Mouse (Mus musculus): ENCODE results near the gene Arpc5. TPM values are rescaled to one million over a fixed set of nuclear protein-coding genes. Genes with fewer than 3 reads are reported as not detected.

The Arpc5 gene
- polyA plus RNA-seq, 1 experiment from 2014 or later, result 127 TPM

DNA sequence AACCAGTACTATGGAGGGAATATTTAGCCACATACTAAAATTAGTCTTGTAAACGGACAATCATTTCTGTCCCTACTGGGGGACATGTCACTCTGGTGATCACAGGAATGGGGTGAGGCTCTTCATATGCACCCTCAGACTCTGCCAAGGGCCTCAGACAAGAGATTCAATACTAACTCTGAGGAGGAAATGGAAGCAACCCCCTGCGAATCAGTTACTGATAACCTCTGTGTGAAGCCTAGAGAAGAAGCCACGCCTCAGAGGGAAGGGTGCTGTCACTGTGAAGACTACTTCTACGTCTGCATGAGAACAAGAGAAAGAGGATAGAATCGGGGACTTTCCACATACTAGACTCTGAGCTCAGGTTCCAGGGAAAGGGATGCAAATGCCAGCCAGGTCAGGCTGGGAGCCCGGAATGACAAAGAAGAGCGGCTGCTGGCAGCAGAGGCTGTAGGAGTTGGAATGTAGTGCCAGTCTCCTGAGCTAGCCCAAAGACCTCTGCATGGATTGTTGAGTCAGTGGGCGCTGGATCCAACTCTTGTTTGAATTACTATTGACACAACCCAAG lies 29.4 kb downstream of the Arpc5 start:
- no peak for ATAC-seq
- in situ Hi-C loops (cut with MboI; ENCODE audit: low pct_unique_long_range_greater_than_20kb), result no loop called here
- CTCF ChIA-PET, result no interaction called here
- no peak for TF ChIP-seq CTCF (IDR thresholded peaks at IDR 0.05)
- POLR2A ChIA-PET, result no interaction called here
- DNase-seq (ENCODE audit: low read depth, low spot score), result no peak
- H3K27me3 ChIP-seq, result no peaks in the 10 kb centered on the region

DNA sequence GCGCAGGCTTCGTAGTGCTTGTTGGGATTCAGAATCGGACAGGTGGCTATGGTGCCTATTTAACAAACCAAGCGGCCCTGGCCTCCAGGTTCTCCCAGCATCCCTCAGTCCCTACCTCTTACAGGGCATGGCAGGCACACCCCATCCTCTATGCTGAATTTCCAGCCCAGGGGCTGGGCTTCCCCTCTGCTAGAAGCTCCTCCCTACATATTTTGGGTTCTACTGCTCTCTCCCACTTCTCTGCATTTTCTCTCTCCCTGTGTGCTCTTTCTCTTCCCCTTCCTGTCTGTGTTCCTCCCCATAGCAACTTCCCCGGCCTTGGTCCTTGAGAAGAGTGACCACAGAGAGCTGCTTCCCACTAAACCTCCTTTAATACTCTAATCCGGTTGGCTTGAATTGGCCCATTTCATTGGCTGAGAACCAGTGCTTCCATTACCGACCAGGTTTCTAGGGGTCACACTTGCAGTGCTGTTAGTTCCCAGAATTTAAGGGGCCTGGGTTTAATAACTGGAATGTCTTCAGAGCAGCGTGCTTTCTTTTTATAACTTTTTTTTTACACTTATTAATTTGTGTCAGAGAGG lies 30.4 kb downstream of the Arpc5 start:
- CTCF ChIA-PET, result no interaction called here
- DNase-seq (ENCODE audit: low read depth, low spot score), result no peak
- no peak for ATAC-seq
- H3K27me3 ChIP-seq, result no peaks in the 10 kb centered on the region
- TF ChIP-seq CTCF (IDR thresholded peaks at IDR 0.05), result no peak
- POLR2A ChIA-PET, result no interaction called here
- in situ Hi-C loops (cut with MboI; ENCODE audit: low pct_unique_long_range_greater_than_20kb), result no loop called here

- DNase-seq (ENCODE audit: low read depth, low spot score) (no peak), ATAC-seq (no peak)
- ChIA-PET POLR2A (no interaction called here), CTCF (no interaction called here)
- no peak for TF ChIP-seq CTCF (IDR thresholded peaks at IDR 0.05)
- in situ Hi-C loops (cut with MboI; ENCODE audit: low pct_unique_long_range_greater_than_20kb), result no loop called here
- no peaks in the 10 kb centered on the region for H3K27me3 ChIP-seq
These were observed 31.8 kb downstream of the Arpc5 start for GRCm38 (mm10) chr1:152798125-152798524.

- ChIA-PET POLR2A (no interaction called here), CTCF (no interaction called here)
- no peak for ATAC-seq
- in situ Hi-C loops (cut with MboI; ENCODE audit: low pct_unique_long_range_greater_than_20kb), result no loop called here
- TF ChIP-seq CTCF (IDR thresholded peaks at IDR 0.05), result no peak
- no peak for DNase-seq (ENCODE audit: low read depth, low spot score)
- no peaks in the 10 kb centered on the region for H3K27me3 ChIP-seq
These were observed 33.6 kb downstream of the Arpc5 start, which contains the start of gene Ncf2 for GRCm38 (mm10) chr1:152799897-152800296. Gene Ncf2, plus strand, starts transcription at chr1:152800194.

GRCm38 (mm10) chr1:152800633-152801176 lies 34.4 kb downstream of the Arpc5 start:
- no peaks in the 10 kb centered on the region for H3K27me3 ChIP-seq
- ATAC-seq, result no peak
- DNase-seq (ENCODE audit: low read depth, low spot score), result no peak
- ChIA-PET CTCF (no interaction called here), POLR2A (no interaction called here)
- TF ChIP-seq CTCF (IDR thresholded peaks at IDR 0.05), result no peak
- in situ Hi-C loops (cut with MboI; ENCODE audit: low pct_unique_long_range_greater_than_20kb), result no loop called here

- no peaks in the 10 kb centered on the region for H3K27me3 ChIP-seq
- no peak for TF ChIP-seq CTCF (IDR thresholded peaks at IDR 0.05)
- ChIA-PET CTCF (no interaction called here), POLR2A (no interaction called here)
- DNase-seq (ENCODE audit: low read depth, low spot score) (no peak), ATAC-seq (no peak)
- in situ Hi-C loops (cut with MboI; ENCODE audit: low pct_unique_long_range_greater_than_20kb), result no loop called here
These were observed 38.6 kb downstream of the Arpc5 start for GRCm38 (mm10) chr1:152804907-152805306.

DNA sequence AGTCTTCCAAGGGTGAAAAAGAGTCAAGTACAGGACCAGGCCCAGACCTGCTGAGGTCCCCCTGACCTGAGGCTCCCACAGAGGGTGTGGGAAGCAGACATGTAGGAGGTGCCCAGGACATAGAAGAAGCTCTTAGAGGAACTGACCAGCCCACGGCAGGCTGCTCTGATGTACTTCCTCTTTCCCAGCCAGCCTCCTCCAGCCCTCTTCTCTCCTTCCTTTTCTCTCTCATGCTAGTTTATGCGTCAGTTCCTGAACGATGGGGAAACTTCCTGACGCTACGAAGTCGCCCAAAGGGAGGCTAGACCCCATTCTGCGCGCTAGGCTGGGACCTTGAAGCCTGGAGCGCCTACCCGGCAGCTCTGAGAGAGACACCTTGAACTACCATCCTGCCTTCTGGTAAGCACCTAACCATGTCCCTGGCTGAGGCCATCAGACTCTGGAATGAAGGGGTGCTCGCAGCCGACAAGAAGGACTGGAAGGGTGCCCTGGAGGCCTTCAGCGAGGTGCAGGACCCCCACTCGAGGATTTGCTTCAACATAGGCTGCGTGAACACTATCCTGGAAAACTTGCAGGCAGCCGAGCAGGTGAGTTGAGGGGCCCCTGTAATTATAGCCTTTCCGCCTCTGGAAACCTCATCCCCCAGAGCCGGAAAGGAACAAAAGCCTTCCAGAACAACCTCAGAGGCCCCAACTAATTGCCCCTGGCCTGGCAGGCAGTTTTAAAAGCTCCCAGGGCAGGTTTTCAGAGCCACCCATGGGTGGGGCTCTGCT lies 41.5 kb downstream of the Arpc5 start:
- DNase-seq (ENCODE audit: low read depth, low spot score), result no peak
- no peak for TF ChIP-seq CTCF (IDR thresholded peaks at IDR 0.05)
- no peaks in the 10 kb centered on the region for H3K27me3 ChIP-seq
- CTCF ChIA-PET, result no interaction called here
- POLR2A ChIA-PET, result no interaction called here
- no peak for ATAC-seq
- in situ Hi-C loops (cut with MboI; ENCODE audit: low pct_unique_long_range_greater_than_20kb), result no loop called here

DNA sequence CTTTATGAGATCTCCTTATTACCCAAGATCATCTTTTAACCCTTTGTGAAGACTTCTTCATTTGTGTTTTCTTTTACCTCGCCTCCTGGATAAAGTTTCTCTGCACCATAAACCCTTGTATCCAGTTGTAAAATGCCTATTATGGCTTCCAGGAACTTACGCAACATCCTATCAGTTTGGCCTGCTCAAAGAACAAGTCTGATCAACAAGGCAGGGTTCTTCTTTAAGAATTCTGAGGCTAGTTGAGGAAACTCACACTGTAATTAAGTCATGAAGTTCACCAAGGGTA lies 42.0 kb downstream of the Arpc5 start:
- in situ Hi-C loops (cut with MboI; ENCODE audit: low pct_unique_long_range_greater_than_20kb), result no loop called here
- CTCF ChIA-PET, result no interaction called here
- POLR2A ChIA-PET, result no interaction called here

GRCm38 (mm10) chr1:152809541-152810252 lies 43.4 kb downstream of the Arpc5 start:
- no peak for TF ChIP-seq CTCF (IDR thresholded peaks at IDR 0.05)
- DNase-seq (ENCODE audit: low read depth, low spot score) (no peak), ATAC-seq (no peak)
- in situ Hi-C loops (cut with MboI; ENCODE audit: low pct_unique_long_range_greater_than_20kb), result no loop called here
- ChIA-PET POLR2A (no interaction called here), CTCF (interaction anchor here (1.5 kb wide), 1 partner anchor 42 kb away, joined by 4 read pairs; no protein-coding TSS in a partner anchor)
- H3K27me3 ChIP-seq, result no peaks in the 10 kb centered on the region

More for the DNA sequence above, 42.0 kb downstream of the Arpc5 start:
- no peaks in the 10 kb centered on the region for H3K27me3 ChIP-seq
- DNase-seq (ENCODE audit: low read depth, low spot score) (no peak), ATAC-seq (no peak)
- no peak for TF ChIP-seq CTCF (IDR thresholded peaks at IDR 0.05)

- ATAC-seq, result no peak
- no peak for TF ChIP-seq CTCF (IDR thresholded peaks at IDR 0.05)
- no peaks in the 10 kb centered on the region for H3K27me3 ChIP-seq
- POLR2A ChIA-PET, result no interaction called here
- CTCF ChIA-PET, result interaction anchor here (1.5 kb wide), 1 partner anchor 43 kb away, joined by 4 read pairs; no protein-coding TSS in a partner anchor
- no peak for DNase-seq (ENCODE audit: low read depth, low spot score)
- in situ Hi-C loops (cut with MboI; ENCODE audit: low pct_unique_long_range_greater_than_20kb), result no loop called here
These were observed 44.4 kb downstream of the Arpc5 start for GRCm38 (mm10) chr1:152810533-152811439.
